Mouse (Mus musculus) testis, postnatal 14 days (tissue): ENCODE results near the gene Gm4450.
A peak's percentile ranks its signal among the peaks of the same experiment; 100 is the strongest.
"Not testable (repeated sequence)": the region's sequence is repeated elsewhere in the genome, so short reads cannot be mapped to it uniquely, and the experiment has no call there.

Experiments used
- DNase-seq: peaks from one replicate; pipeline ENCODE4 v3.0.0; 2021; ENCODE audit warnings: low spot score

Gene Gm4450

GRCm38 (mm10) chr3:98417328-98417727 is 39.6 kb downstream of the Gm4450 start:
- DNase-seq, result peak; percentile 72

- DNase-seq, result no peak
These were observed 40.3 kb downstream of the Gm4450 start for GRCm38 (mm10) chr3:98416426-98417250.

GRCm38 (mm10) chr3:98414296-98414695 is 42.6 kb downstream of the Gm4450 start:
- no peak for DNase-seq

GRCm38 (mm10) chr3:98413733-98414132 is 43.2 kb downstream of the Gm4450 start:
- DNase-seq, result no peak

GRCm38 (mm10) chr3:98410619-98411580 is 46.0 kb downstream of the Gm4450 start:
- DNase-seq, result not testable (repeated sequence)

GRCm38 (mm10) chr3:98407261-98407780 is 49.6 kb downstream of the Gm4450 start:
- not testable (repeated sequence) for DNase-seq

- DNase-seq, result not testable (repeated sequence)
These were observed 50.3 kb downstream of the Gm4450 start for GRCm38 (mm10) chr3:98406569-98407144.

GRCm38 (mm10) chr3:98405877-98406276 is 51.0 kb downstream of the Gm4450 start:
- not testable (repeated sequence) for DNase-seq

GRCm38 (mm10) chr3:98404268-98404895 is 52.5 kb downstream of the Gm4450 start:
- not testable (repeated sequence) for DNase-seq
